Mouse (Mus musculus) G1E (cell line): ENCODE data around the gene Enox1.

Experiments
- CTCF ChIP-seq: IDR thresholded peaks from 2 replicates; pipeline ENCODE4 v1.5.1; 2012; ENCODE audit warnings: low read depth, low read length, inconsistent platforms, mixed read lengths
- GATA1 ChIP-seq: IDR thresholded peaks from 2 replicates; pipeline ENCODE4 v1.6.1; 2012; ENCODE audit warnings: borderline replicate concordance, low read length, inconsistent platforms, mixed read lengths
- POLR2AphosphoS5 ChIP-seq: IDR thresholded peaks from 2 replicates; pipeline ENCODE4 v1.6.1; 2012; ENCODE audit warnings: low read depth, low read length, inconsistent platforms; ENCODE audit not compliant: insufficient replicate concordance
- TAL1 ChIP-seq: conservative IDR thresholded peaks from 2 replicates; pipeline ENCODE4 v1.6.1; 2012; ENCODE audit warnings: low read depth, low read length, inconsistent platforms, mixed read lengths

GRCm38 (mm10) chr14:77662994-77663393, 506.4 kb downstream of the Enox1 start:
- no peak for TF ChIP-seq CTCF
- no peak for TF ChIP-seq GATA1
- TF ChIP-seq POLR2AphosphoS5: no peak
- no peak for TF ChIP-seq TAL1
